Mouse (Mus musculus): Measurements from ENCODE around the gene Gtf2ird1. TPM values are rescaled to one million over a fixed set of nuclear protein-coding genes. Genes with fewer than 3 reads are reported as not detected.

The Gtf2ird1 gene
- polyA plus RNA-seq, 1 experiment from 2014 or later, result 67.5 TPM

- H3K9ac ChIP-seq (ENCODE audit: low read length), result no peak overlapping the region
- no peak overlapping the region for H3K27ac ChIP-seq (ENCODE audit: low read length)
- ATAC-seq (ENCODE audit: low read depth), result no peak
- 78% methylated on average over 4 of the region's 4 CpGs for WGBS
- no peaks in the 10 kb centered on the region for H3K9me3 ChIP-seq (ENCODE audit: control insufficient read depth, low read length)
- no peaks in the 10 kb centered on the region for H3K27me3 ChIP-seq (ENCODE audit: control insufficient read depth, insufficient read depth, low read depth, low read length)
- H3K4me2 ChIP-seq (ENCODE audit: low read depth, low read length), result no peak overlapping the region
- no peak overlapping the region for H3K4me3 ChIP-seq (ENCODE audit: low read length)
- no peaks in the 10 kb centered on the region for H3K36me3 ChIP-seq (ENCODE audit: control insufficient read depth, insufficient read depth, low read length)
- H3K4me1 ChIP-seq (replicated peaks; ENCODE audit: control insufficient read depth, insufficient read depth, low read length), result no peaks in the 10 kb centered on the region
These were observed 26.4 kb downstream of the Gtf2ird1 start for GRCm38 (mm10) chr5:134430087-134430486.

- Histone ChIP-seq H3K27ac (ENCODE audit: low read length) (no peak overlapping the region), H3K9me3 (ENCODE audit: control insufficient read depth, low read length) (no peaks in the 10 kb centered on the region), H3K9ac (ENCODE audit: low read length) (no peak overlapping the region), H3K27me3 (ENCODE audit: control insufficient read depth, insufficient read depth, low read depth, low read length) (no peaks in the 10 kb centered on the region), H3K36me3 (ENCODE audit: control insufficient read depth, insufficient read depth, low read length) (no peaks in the 10 kb centered on the region), H3K4me1 (replicated peaks; ENCODE audit: control insufficient read depth, insufficient read depth, low read length) (no peaks in the 10 kb centered on the region), H3K4me2 (ENCODE audit: low read depth, low read length) (no peak overlapping the region), H3K4me3 (ENCODE audit: low read length) (no peak overlapping the region)
- no peak for ATAC-seq (ENCODE audit: low read depth)
- WGBS, result 80% methylated on average over 9 of the region's 9 CpGs
These were observed 28.9 kb downstream of the Gtf2ird1 start for GRCm38 (mm10) chr5:134427664-134428063.

- Histone ChIP-seq H3K4me3 (ENCODE audit: low read length) (no peak overlapping the region), H3K9ac (ENCODE audit: low read length) (no peak overlapping the region), H3K27me3 (ENCODE audit: control insufficient read depth, insufficient read depth, low read depth, low read length) (no peaks in the 10 kb centered on the region), H3K4me2 (ENCODE audit: low read depth, low read length) (no peak overlapping the region), H3K36me3 (ENCODE audit: control insufficient read depth, insufficient read depth, low read length) (no peaks in the 10 kb centered on the region), H3K9me3 (ENCODE audit: control insufficient read depth, low read length) (no peaks in the 10 kb centered on the region), H3K27ac (ENCODE audit: low read length) (no peak overlapping the region), H3K4me1 (replicated peaks; ENCODE audit: control insufficient read depth, insufficient read depth, low read length) (peaks cover 3% of the 10 kb centered on the region)
- WGBS, result 90% methylated on average over 8 of the region's 8 CpGs
- ATAC-seq (ENCODE audit: low read depth), result no peak
These were observed 30.9 kb downstream of the Gtf2ird1 start for GRCm38 (mm10) chr5:134425601-134426000.

- no peak overlapping the region for H3K4me2 ChIP-seq (ENCODE audit: low read depth, low read length)
- no peaks in the 10 kb centered on the region for H3K36me3 ChIP-seq (ENCODE audit: control insufficient read depth, insufficient read depth, low read length)
- H3K9me3 ChIP-seq (ENCODE audit: control insufficient read depth, low read length), result no peaks in the 10 kb centered on the region
- ATAC-seq (ENCODE audit: low read depth), result no peak
- H3K27ac ChIP-seq (ENCODE audit: low read length), result no peak overlapping the region
- H3K4me3 ChIP-seq (ENCODE audit: low read length), result no peak overlapping the region
- no peaks in the 10 kb centered on the region for H3K27me3 ChIP-seq (ENCODE audit: control insufficient read depth, insufficient read depth, low read depth, low read length)
- WGBS, result 74% methylated on average over 5 of the region's 5 CpGs
- H3K4me1 ChIP-seq (replicated peaks; ENCODE audit: control insufficient read depth, insufficient read depth, low read length), result peaks cover 3% of the 10 kb centered on the region
- H3K9ac ChIP-seq (ENCODE audit: low read length), result no peak overlapping the region
These were observed 32.6 kb downstream of the Gtf2ird1 start for GRCm38 (mm10) chr5:134423930-134424329.

GRCm38 (mm10) chr5:134423372-134423771 is 33.1 kb downstream of the Gtf2ird1 start:
- Histone ChIP-seq H3K4me2 (ENCODE audit: low read depth, low read length) (no peak overlapping the region), H3K36me3 (ENCODE audit: control insufficient read depth, insufficient read depth, low read length) (no peaks in the 10 kb centered on the region), H3K4me3 (ENCODE audit: low read length) (no peak overlapping the region), H3K9me3 (ENCODE audit: control insufficient read depth, low read length) (no peaks in the 10 kb centered on the region), H3K27me3 (ENCODE audit: control insufficient read depth, insufficient read depth, low read depth, low read length) (no peaks in the 10 kb centered on the region), H3K9ac (ENCODE audit: low read length) (no peak overlapping the region), H3K4me1 (replicated peaks; ENCODE audit: control insufficient read depth, insufficient read depth, low read length) (peaks cover 3% of the 10 kb centered on the region), H3K27ac (ENCODE audit: low read length) (no peak overlapping the region)
- ATAC-seq (ENCODE audit: low read depth), result no peak
- 92% methylated on average over 6 of the region's 6 CpGs for WGBS

GRCm38 (mm10) chr5:134422265-134422925 is 34.1 kb downstream of the Gtf2ird1 start:
- no peak overlapping the region for H3K27ac ChIP-seq (ENCODE audit: low read length)
- H3K9me3 ChIP-seq (ENCODE audit: control insufficient read depth, low read length), result peaks cover 3% of the 10 kb centered on the region
- no peaks in the 10 kb centered on the region for H3K27me3 ChIP-seq (ENCODE audit: control insufficient read depth, insufficient read depth, low read depth, low read length)
- H3K4me3 ChIP-seq (ENCODE audit: low read length), result no peak overlapping the region
- no peak overlapping the region for H3K4me2 ChIP-seq (ENCODE audit: low read depth, low read length)
- ATAC-seq (ENCODE audit: low read depth), result no peak
- 89% methylated on average over 12 of the region's 12 CpGs for WGBS
- H3K4me1 ChIP-seq (replicated peaks; ENCODE audit: control insufficient read depth, insufficient read depth, low read length), result peaks cover 3% of the 10 kb centered on the region
- H3K9ac ChIP-seq (ENCODE audit: low read length), result no peak overlapping the region
- peaks cover 2% of the 10 kb centered on the region; the same call in 1 of the 2 replicates for H3K36me3 ChIP-seq (ENCODE audit: control insufficient read depth, insufficient read depth, low read length)

- 0 out of 2 replicates have a peak overlapping the region, but pooled peaks have one; percentile 20 for H3K9ac ChIP-seq (ENCODE audit: low read length)
- H3K9me3 ChIP-seq (ENCODE audit: control insufficient read depth, low read length), result peaks cover 4% of the 10 kb centered on the region
- peaks cover 3% of the 10 kb centered on the region for H3K4me1 ChIP-seq (replicated peaks; ENCODE audit: control insufficient read depth, insufficient read depth, low read length)
- H3K36me3 ChIP-seq (ENCODE audit: control insufficient read depth, insufficient read depth, low read length), result peaks cover 5% of the 10 kb centered on the region
- H3K4me2 ChIP-seq (ENCODE audit: low read depth, low read length), result no peak overlapping the region
- no peaks in the 10 kb centered on the region for H3K27me3 ChIP-seq (ENCODE audit: control insufficient read depth, insufficient read depth, low read depth, low read length)
- no peak for ATAC-seq (ENCODE audit: low read depth)
- 0 out of 2 replicates have a peak overlapping the region, but pooled peaks have one; percentile 13 for H3K27ac ChIP-seq (ENCODE audit: low read length)
- no peak overlapping the region for H3K4me3 ChIP-seq (ENCODE audit: low read length)
- WGBS, result 48% methylated on average over 8 of the region's 9 CpGs
These were observed 35.5 kb downstream of the Gtf2ird1 start for GRCm38 (mm10) chr5:134421061-134421460.

GRCm38 (mm10) chr5:134419700-134420099 is 36.8 kb downstream of the Gtf2ird1 start:
- Histone ChIP-seq H3K27me3 (ENCODE audit: control insufficient read depth, insufficient read depth, low read depth, low read length) (no peaks in the 10 kb centered on the region), H3K9me3 (ENCODE audit: control insufficient read depth, low read length) (peaks cover 4% of the 10 kb centered on the region), H3K4me1 (replicated peaks; ENCODE audit: control insufficient read depth, insufficient read depth, low read length) (peaks cover 3% of the 10 kb centered on the region), H3K9ac (ENCODE audit: low read length) (no peak overlapping the region), H3K27ac (ENCODE audit: low read length) (no peak overlapping the region), H3K4me3 (ENCODE audit: low read length) (no peak overlapping the region), H3K36me3 (ENCODE audit: control insufficient read depth, insufficient read depth, low read length) (peaks cover 14% of the 10 kb centered on the region), H3K4me2 (ENCODE audit: low read depth, low read length) (no peak overlapping the region)
- 93% methylated on average over 5 of the region's 5 CpGs for WGBS
- ATAC-seq (ENCODE audit: low read depth), result no peak

- H3K27ac ChIP-seq (ENCODE audit: low read length), result no peak overlapping the region; the same call in 1 of the 2 replicates
These were observed 38.0 kb downstream of the Gtf2ird1 start for GRCm38 (mm10) chr5:134418315-134419074.

More at GRCm38 (mm10) chr5:134418315-134419074, 38.0 kb downstream of the Gtf2ird1 start:
- peaks cover 14% of the 10 kb centered on the region for H3K36me3 ChIP-seq (ENCODE audit: control insufficient read depth, insufficient read depth, low read length)
- peaks cover 4% of the 10 kb centered on the region for H3K9me3 ChIP-seq (ENCODE audit: control insufficient read depth, low read length)
- H3K9ac ChIP-seq (ENCODE audit: low read length), result no peak overlapping the region
- WGBS, result 87% methylated on average over 6 of the region's 6 CpGs
- H3K4me3 ChIP-seq (ENCODE audit: low read length), result no peak overlapping the region
- H3K27me3 ChIP-seq (ENCODE audit: control insufficient read depth, insufficient read depth, low read depth, low read length), result no peaks in the 10 kb centered on the region
- H3K4me2 ChIP-seq (ENCODE audit: low read depth, low read length), result no peak overlapping the region
- no peak for ATAC-seq (ENCODE audit: low read depth)
- H3K4me1 ChIP-seq (replicated peaks; ENCODE audit: control insufficient read depth, insufficient read depth, low read length), result peaks cover 3% of the 10 kb centered on the region
